In genomic region chr3:41585548-41585947, GRCm38 (mm10) we compare ENCODE assay signal across 32 mouse cellular contexts.
"Had no signal": no experiment of that assay in that cellular context is flagged by ENCODE, and none has a peak within 500 bp of the region (broad histone marks: within the 10 kb centered on the region; RNA-seq: fewer than 3 reads in every experiment).

No protein-coding gene starts in this region.

- H3K4me2 ChIP-seq: heart, embryonic 15.5 days; hindbrain, embryonic 12.5 days; hindbrain, embryonic 13.5 days; hindbrain, embryonic 14.5 days; hindbrain, embryonic 15.5 days; intestine, embryonic 15.5 days; kidney, embryonic 15.5 days had no signal

- H3K9me3 ChIP-seq: heart, embryonic 15.5 days; hindbrain, embryonic 10.5 days; hindbrain, embryonic 12.5 days; hindbrain, embryonic 13.5 days; hindbrain, embryonic 15.5 days; intestine, embryonic 15.5 days; kidney, embryonic 15.5 days had no signal

- DNase-seq: heart, postnatal 10 days; heart, postnatal 14 days; heart, postnatal 36 days; heart, postnatal 4 days; kidney, adult 11 months; kidney, adult 18-20 months; kidney, adult 2 months; kidney, adult 8-10 months; kidney, adult 9 months; kidney, postnatal 10 days; kidney, postnatal 14 days; kidney, postnatal 25 days; kidney, postnatal 36 days; kidney, postnatal 4 days; layer of hippocampus, adult 9-11 months; layer of hippocampus, postnatal 36 days had no signal

- H3K4me3 ChIP-seq: heart, embryonic 15.5 days; hindbrain, embryonic 10.5 days; hindbrain, embryonic 12.5 days; hindbrain, embryonic 13.5 days; hindbrain, embryonic 15.5 days; intestine, embryonic 15.5 days; kidney, embryonic 15.5 days; layer of hippocampus, adult 2 months; left cerebral cortex, adult 2 months had no signal

- H3K27ac ChIP-seq: heart, embryonic 15.5 days; hindbrain, embryonic 10.5 days; hindbrain, embryonic 12.5 days; hindbrain, embryonic 13.5 days; hindbrain, embryonic 14.5 days; hindbrain, embryonic 15.5 days; hindbrain, postnatal 0 days; intestine, embryonic 15.5 days; kidney, embryonic 15.5 days; kidney, postnatal 0 days; layer of hippocampus, adult 2 months; left cerebral cortex, adult 2 months had no signal

- H3K9ac ChIP-seq: heart, embryonic 15.5 days; hindbrain, embryonic 12.5 days; hindbrain, embryonic 13.5 days; hindbrain, embryonic 14.5 days; hindbrain, embryonic 15.5 days; intestine, embryonic 15.5 days; kidney, embryonic 15.5 days had no signal

- H3K36me3 ChIP-seq: heart, embryonic 15.5 days; hindbrain, embryonic 15.5 days; intestine, embryonic 15.5 days had no signal

- H3K27me3 ChIP-seq: heart, embryonic 15.5 days; hindbrain, embryonic 12.5 days; hindbrain, embryonic 13.5 days; hindbrain, embryonic 15.5 days; intestine, embryonic 15.5 days; kidney, embryonic 15.5 days had no signal

- ATAC-seq: hindbrain, embryonic 16.5 days; hindbrain, postnatal 0 days; inflammation-experienced regulatory T-cells, adult 6 months; intestine, embryonic 15.5 days; intestine, embryonic 16.5 days; intestine, postnatal 0 days had no signal
